Mouse (Mus musculus) neutrophil, adult 5-6 weeks (primary cell): ENCODE results near the gene Tfap2a. TPM values are rescaled to one million over a fixed set of nuclear protein-coding genes. Genes with fewer than 3 reads are reported as not detected.

Experiments used
- ATAC-seq: fragments of 151-379, 151-347 bp; 2 replicates; pipeline ENCODE4 v1.8.0; 2017; ENCODE audit warnings: mild to moderate bottlenecking, moderate TSS enrichment; ENCODE audit not compliant: insufficient number of reproducible peaks, poor library complexity, low FRiP score, severe bottlenecking; ENCODE audit errors: extremely low read depth
- total RNA-seq: library from RNA; stranded (forward); fragments of 200-1000 nt; gene quantifications from 2 replicates; pipeline ENCODE4 v1.2.3, GENCODE M21; 2017

Gene Tfap2a
- total RNA-seq, 1 experiment from 2014 or later: not detected

- ATAC-seq: no peak
Measured at GRCm38 (mm10) chr13:40735416-40736106, 2.6 kb downstream of the Tfap2a start.

GRCm38 (mm10) chr13:40734316-40734965, 3.7 kb downstream of the Tfap2a start:
- ATAC-seq: no peak

- no peak for ATAC-seq
Measured at GRCm38 (mm10) chr13:40733542-40734151, 4.5 kb downstream of the Tfap2a start.

GRCm38 (mm10) chr13:40732816-40733541, 5.2 kb downstream of the Tfap2a start:
- no peak for ATAC-seq

GRCm38 (mm10) chr13:40732085-40732484, 6.1 kb downstream of the Tfap2a start:
- ATAC-seq: no peak

GRCm38 (mm10) chr13:40731179-40731841, 6.9 kb downstream of the Tfap2a start:
- no peak for ATAC-seq

GRCm38 (mm10) chr13:40730651-40731178, 7.5 kb downstream of the Tfap2a start:
- ATAC-seq: no peak

- ATAC-seq: no peak
Measured at GRCm38 (mm10) chr13:40729592-40730431, 8.4 kb downstream of the Tfap2a start.

- no peak for ATAC-seq
Measured at GRCm38 (mm10) chr13:40729037-40729436, 9.1 kb downstream of the Tfap2a start.

GRCm38 (mm10) chr13:40728626-40728990, 9.6 kb downstream of the Tfap2a start:
- no peak for ATAC-seq

GRCm38 (mm10) chr13:40727731-40728625, 10.2 kb downstream of the Tfap2a start:
- no peak for ATAC-seq

GRCm38 (mm10) chr13:40725924-40726323, 12.3 kb downstream of the Tfap2a start:
- ATAC-seq: no peak

GRCm38 (mm10) chr13:40723598-40723920, 14.6 kb downstream of the Tfap2a start:
- no peak for ATAC-seq

- peak; percentile 91 for ATAC-seq
Measured at GRCm38 (mm10) chr13:40722741-40723597, 15.2 kb downstream of the Tfap2a start.

- ATAC-seq: no peak
Measured at GRCm38 (mm10) chr13:40719741-40720082, 18.5 kb downstream of the Tfap2a start.

GRCm38 (mm10) chr13:40719066-40719740, 19.0 kb downstream of the Tfap2a start:
- ATAC-seq: no peak
